Mouse (Mus musculus): ENCODE results near the gene Lpin1.
A peak's percentile ranks its signal among the peaks of the same experiment; 100 is the strongest.

Lpin1 gene

GRCm38 (mm10) chr12:16618512-16619274 is 7.9 kb upstream of the Lpin1 start:
- peak; percentile 61 to 65 for DNase-seq (ENCODE audit: low spot score in 2 of 2)

- no peak for DNase-seq (ENCODE audit: low spot score in 2 of 2)
Observed at GRCm38 (mm10) chr12:16615738-16616137, 5.0 kb upstream of the Lpin1 start.

GRCm38 (mm10) chr12:16614556-16614955 is 3.8 kb upstream of the Lpin1 start:
- DNase-seq (ENCODE audit: low spot score in 2 of 2): no peak

- peak; percentile 49 to 51 for DNase-seq (ENCODE audit: low spot score in 2 of 2)
Observed at GRCm38 (mm10) chr12:16605624-16606023, 5.1 kb downstream of the Lpin1 start.

- no peak for DNase-seq (ENCODE audit: low spot score in 2 of 2)
Observed at GRCm38 (mm10) chr12:16602271-16602670, 8.5 kb downstream of the Lpin1 start.

- no peak for DNase-seq (ENCODE audit: low spot score in 2 of 2)
Observed at GRCm38 (mm10) chr12:16600374-16600773, 10.4 kb downstream of the Lpin1 start.

GRCm38 (mm10) chr12:16599359-16599758 is 11.4 kb downstream of the Lpin1 start:
- DNase-seq (ENCODE audit: low spot score in 2 of 2): no peak

- DNase-seq (ENCODE audit: low spot score in 2 of 2): no peak
Observed at GRCm38 (mm10) chr12:16593761-16594160, 17.0 kb downstream of the Lpin1 start.

GRCm38 (mm10) chr12:16593014-16593413 is 17.8 kb downstream of the Lpin1 start:
- no peak for DNase-seq (ENCODE audit: low spot score in 2 of 2)

GRCm38 (mm10) chr12:16592451-16592850 is 18.3 kb downstream of the Lpin1 start:
- no peak for DNase-seq (ENCODE audit: low spot score in 2 of 2)

- DNase-seq (ENCODE audit: low spot score in 2 of 2): peak; percentile 70 to 78
Observed at GRCm38 (mm10) chr12:16591453-16592200, 19.1 kb downstream of the Lpin1 start.

GRCm38 (mm10) chr12:16589966-16590365 is 20.8 kb downstream of the Lpin1 start:
- DNase-seq (ENCODE audit: low spot score in 2 of 2): no peak

GRCm38 (mm10) chr12:16589204-16589949 is 21.4 kb downstream of the Lpin1 start:
- DNase-seq (ENCODE audit: low spot score in 2 of 2): peak; percentile 87

GRCm38 (mm10) chr12:16588396-16589042 is 22.2 kb downstream of the Lpin1 start:
- peak in 1 of 2 experiments; percentile 22 for DNase-seq (ENCODE audit: low spot score in 2 of 2)

- no peak for DNase-seq (ENCODE audit: low spot score in 2 of 2)
Observed at GRCm38 (mm10) chr12:16587767-16588166, 23.0 kb downstream of the Lpin1 start.

- no peak for DNase-seq (ENCODE audit: low spot score in 2 of 2)
Observed at GRCm38 (mm10) chr12:16587111-16587510, 23.7 kb downstream of the Lpin1 start.

GRCm38 (mm10) chr12:16584964-16585363 is 25.8 kb downstream of the Lpin1 start:
- DNase-seq (ENCODE audit: low spot score in 2 of 2): no peak

GRCm38 (mm10) chr12:16584035-16584682 is 26.6 kb downstream of the Lpin1 start:
- no peak for DNase-seq (ENCODE audit: low spot score in 2 of 2)

- DNase-seq (ENCODE audit: low spot score in 2 of 2): no peak
Observed at GRCm38 (mm10) chr12:16583313-16583712, 27.5 kb downstream of the Lpin1 start.

- no peak for DNase-seq (ENCODE audit: low spot score in 2 of 2)
Observed at GRCm38 (mm10) chr12:16580306-16580705, 30.5 kb downstream of the Lpin1 start.

- no peak for DNase-seq (ENCODE audit: low spot score in 2 of 2)
Observed at GRCm38 (mm10) chr12:16577665-16578233, 33.0 kb downstream of the Lpin1 start.
